Mouse (Mus musculus) lung, postnatal 36 days (tissue): ENCODE measurements at regions not wholly inside any gene's neighbourhood (a gene's known extent, or its start where the extent isn't known, plus 50 kb on each side); places are given as distances from the start of the nearest gene placed in this dataset.

Experiments
- DNase-seq: peaks from one replicate; pipeline ENCODE4 v3.0.0; 2022; ENCODE audit warnings: mixed read lengths

DNA sequence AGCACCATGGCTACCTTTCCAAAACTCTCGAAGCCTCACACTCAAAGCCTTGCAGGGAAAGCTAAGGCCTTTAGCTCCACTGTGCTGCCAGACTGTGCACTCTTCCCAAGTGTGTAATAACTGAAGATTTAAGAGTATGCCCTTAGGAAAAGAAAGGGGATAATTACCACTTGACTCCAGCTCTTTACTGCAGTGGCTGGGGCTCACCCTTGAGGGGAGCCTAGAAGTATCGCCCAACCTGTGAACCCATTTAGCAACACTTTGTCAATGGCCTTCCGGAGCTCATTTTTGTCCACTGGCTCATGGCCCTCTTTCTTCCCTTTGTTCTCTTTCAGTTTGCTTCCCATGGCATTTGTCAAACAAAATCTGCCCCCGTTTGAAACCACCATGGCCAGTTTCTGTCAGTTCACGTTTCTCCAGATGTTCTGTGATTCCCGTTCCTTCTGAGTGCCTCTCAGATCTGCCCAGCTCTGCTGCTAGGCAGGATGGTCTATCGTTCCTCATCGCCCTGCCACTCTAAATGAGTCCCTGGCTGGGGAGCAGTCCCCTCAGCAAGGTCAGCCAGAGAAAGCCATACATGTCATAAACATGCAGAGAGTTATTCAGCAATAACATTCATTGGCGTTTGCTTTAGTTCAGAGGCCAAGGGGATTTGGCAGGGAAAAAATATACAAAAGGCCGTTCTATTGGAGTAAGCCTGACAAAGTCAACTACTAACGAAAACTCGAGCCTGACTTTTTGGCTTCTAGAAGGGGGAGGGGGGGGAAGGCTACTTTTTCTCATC is 80.9 kb upstream of the Nckap5 start:
- DNase-seq = peak; percentile 31

DNA sequence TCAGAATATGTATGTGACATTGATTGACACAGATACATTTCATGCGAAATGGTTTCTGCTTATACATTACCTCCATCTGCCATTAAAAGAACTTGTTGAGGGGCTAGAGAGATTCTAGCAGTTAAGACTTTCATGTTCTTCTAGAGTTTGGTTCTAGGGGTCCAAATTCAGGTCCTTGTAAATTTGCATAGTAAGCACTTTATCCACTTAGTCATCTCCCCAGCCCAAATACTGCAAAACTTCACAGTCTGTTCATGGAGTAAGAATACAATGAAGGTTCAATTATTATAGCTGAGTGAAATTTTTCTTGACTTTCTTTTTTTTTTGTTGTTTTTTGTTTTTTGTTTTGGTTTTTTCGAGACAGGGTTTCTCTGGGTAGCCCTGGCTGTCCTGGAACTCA is 76.8 kb upstream of the Nckap5 start:
- no peak for DNase-seq

DNA sequence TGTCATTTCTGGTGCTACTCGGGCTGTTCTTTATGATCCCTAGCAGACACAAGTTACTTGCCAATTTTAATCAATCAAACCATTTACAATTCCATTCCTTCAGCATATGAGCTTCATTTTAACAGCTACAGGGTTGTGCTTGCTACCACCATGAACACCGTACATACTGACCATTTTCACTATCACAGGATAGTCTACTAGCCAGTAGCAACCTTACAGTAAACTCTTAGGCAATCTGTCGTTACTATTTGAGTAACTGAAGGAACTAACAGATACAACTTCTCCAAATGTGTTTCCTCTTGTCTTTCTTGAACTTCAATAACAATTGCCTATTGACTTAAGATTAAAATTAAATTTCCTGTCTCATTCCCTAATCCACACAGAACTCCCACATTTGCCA is 67.9 kb upstream of the Nckap5 start:
- DNase-seq = no peak

DNA sequence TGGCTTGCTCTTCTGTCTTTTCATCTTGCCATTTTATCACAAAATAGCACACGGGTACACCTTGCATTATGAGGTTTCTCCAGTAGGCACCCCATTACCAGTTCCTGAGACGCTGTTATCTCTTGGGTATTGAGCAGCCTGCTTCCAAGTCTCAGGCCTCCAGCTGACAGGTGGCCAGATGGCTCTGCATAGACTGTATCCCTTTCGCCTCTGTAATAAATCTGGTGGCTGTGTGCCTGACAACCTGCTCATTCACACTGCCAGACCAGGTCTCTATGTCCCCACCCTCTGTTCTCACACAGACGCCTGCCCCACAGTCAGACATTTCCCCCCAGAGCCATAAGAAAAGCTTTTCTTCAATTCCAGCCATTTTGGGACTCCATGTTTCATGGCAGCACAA is 66.3 kb upstream of the Nckap5 start:
- no peak for DNase-seq

DNA sequence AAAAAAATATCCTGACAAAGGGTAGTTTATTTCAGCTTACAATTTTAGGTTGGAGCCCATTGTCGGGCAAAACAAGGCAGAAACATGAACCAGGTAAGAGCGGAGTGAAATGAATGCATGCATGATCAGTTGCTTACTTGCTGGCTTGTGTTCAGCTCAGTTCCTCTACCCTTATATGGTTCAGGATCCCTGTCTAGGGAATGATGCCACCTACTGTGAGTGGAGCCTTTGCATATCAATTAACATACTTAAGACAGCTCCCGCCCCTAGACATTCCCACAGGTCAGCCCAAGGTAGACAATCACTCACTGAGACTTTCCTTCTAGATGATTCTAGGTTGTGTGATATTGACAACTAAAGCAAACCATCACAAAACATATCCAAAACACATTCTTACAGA is 50.2 kb upstream of the Nckap5 start:
- DNase-seq = no peak
